Mouse (Mus musculus): ENCODE measurements at regions not wholly inside any gene's neighbourhood (a gene's known extent, or its start where the extent isn't known, plus 50 kb on each side); places are given as distances from the start of the nearest gene placed in this dataset.

- Histone ChIP-seq H3K27ac (ENCODE audit: low read length) (no peak overlapping the region), H3K4me3 (replicated peaks; ENCODE audit: low read length) (no peak overlapping the region), H3K4me2 (ENCODE audit: low read depth, low read length) (no peak overlapping the region), H3K36me3 (ENCODE audit: control insufficient read depth, insufficient read depth, low read length) (no peaks in the 10 kb centered on the region), H3K4me1 (ENCODE audit: control insufficient read depth, insufficient read depth, low read length) (peaks cover 8% of the 10 kb centered on the region; the same call in 1 of the 2 replicates), H3K27me3 (ENCODE audit: control insufficient read depth, insufficient read depth, low read length) (no peaks in the 10 kb centered on the region), H3K9me3 (replicated peaks; ENCODE audit: control insufficient read depth, low read length) (peaks cover 5% of the 10 kb centered on the region; the same call in 1 of the 2 replicates), H3K9ac (ENCODE audit: low read length) (no peak overlapping the region)
- no peak for ATAC-seq (ENCODE audit: insufficient read depth, low FRiP score)
- WGBS = 61% methylated on average over 7 of the region's 7 CpGs
Measured at GRCm38 (mm10) chr4:142308271-142308670, 69.1 kb upstream of the Kazn start.

GRCm38 (mm10) chr4:142307321-142307720 lies 68.1 kb upstream of the Kazn start:
- Histone ChIP-seq H3K27ac (ENCODE audit: low read length) (no peak overlapping the region), H3K27me3 (ENCODE audit: control insufficient read depth, insufficient read depth, low read length) (no peaks in the 10 kb centered on the region), H3K4me1 (ENCODE audit: control insufficient read depth, insufficient read depth, low read length) (peaks cover 14% of the 10 kb centered on the region), H3K9ac (ENCODE audit: low read length) (no peak overlapping the region), H3K9me3 (replicated peaks; ENCODE audit: control insufficient read depth, low read length) (peaks cover 5% of the 10 kb centered on the region; the same call in 1 of the 2 replicates), H3K4me3 (replicated peaks; ENCODE audit: low read length) (no peak overlapping the region), H3K4me2 (ENCODE audit: low read depth, low read length) (no peak overlapping the region), H3K36me3 (ENCODE audit: control insufficient read depth, insufficient read depth, low read length) (no peaks in the 10 kb centered on the region)
- WGBS = 35% methylated on average over 11 of the region's 11 CpGs
- ATAC-seq (ENCODE audit: insufficient read depth, low FRiP score) = no peak

GRCm38 (mm10) chr4:142306076-142306475 lies 66.9 kb upstream of the Kazn start:
- H3K4me3 ChIP-seq (replicated peaks; ENCODE audit: low read length) = no peak overlapping the region
- no peak overlapping the region for H3K9ac ChIP-seq (ENCODE audit: low read length)
- no peak overlapping the region for H3K27ac ChIP-seq (ENCODE audit: low read length)
- 74% methylated on average over 14 of the region's 14 CpGs for WGBS
- H3K9me3 ChIP-seq (replicated peaks; ENCODE audit: control insufficient read depth, low read length) = no peaks in the 10 kb centered on the region
- peaks cover 16% of the 10 kb centered on the region for H3K4me1 ChIP-seq (ENCODE audit: control insufficient read depth, insufficient read depth, low read length)
- H3K4me2 ChIP-seq (ENCODE audit: low read depth, low read length) = no peak overlapping the region
- no peaks in the 10 kb centered on the region for H3K36me3 ChIP-seq (ENCODE audit: control insufficient read depth, insufficient read depth, low read length)
- no peak for ATAC-seq (ENCODE audit: insufficient read depth, low FRiP score)
- H3K27me3 ChIP-seq (ENCODE audit: control insufficient read depth, insufficient read depth, low read length) = no peaks in the 10 kb centered on the region

GRCm38 (mm10) chr4:142303374-142304020 lies 64.3 kb upstream of the Kazn start:
- H3K9me3 ChIP-seq (replicated peaks; ENCODE audit: control insufficient read depth, low read length) = no peaks in the 10 kb centered on the region
- no peaks in the 10 kb centered on the region for H3K36me3 ChIP-seq (ENCODE audit: control insufficient read depth, insufficient read depth, low read length)
- WGBS = 75% methylated on average over 10 of the region's 10 CpGs
- no peaks in the 10 kb centered on the region for H3K27me3 ChIP-seq (ENCODE audit: control insufficient read depth, insufficient read depth, low read length)
- H3K4me2 ChIP-seq (ENCODE audit: low read depth, low read length) = no peak overlapping the region
- H3K4me3 ChIP-seq (replicated peaks; ENCODE audit: low read length) = no peak overlapping the region
- H3K4me1 ChIP-seq (ENCODE audit: control insufficient read depth, insufficient read depth, low read length) = peaks cover 16% of the 10 kb centered on the region
- no peak for ATAC-seq (ENCODE audit: insufficient read depth, low FRiP score)
- no peak overlapping the region for H3K27ac ChIP-seq (ENCODE audit: low read length)
- no peak overlapping the region for H3K9ac ChIP-seq (ENCODE audit: low read length)

- H3K27me3 ChIP-seq (ENCODE audit: control insufficient read depth, insufficient read depth, low read length) = no peaks in the 10 kb centered on the region
- H3K4me3 ChIP-seq (replicated peaks; ENCODE audit: low read length) = no peak overlapping the region
- H3K27ac ChIP-seq (ENCODE audit: low read length) = no peak overlapping the region
- H3K9me3 ChIP-seq (replicated peaks; ENCODE audit: control insufficient read depth, low read length) = no peaks in the 10 kb centered on the region
- no peak for ATAC-seq (ENCODE audit: insufficient read depth, low FRiP score)
- no peak overlapping the region for H3K4me2 ChIP-seq (ENCODE audit: low read depth, low read length)
- WGBS = 44% methylated on average over 2 of the region's 2 CpGs
- no peaks in the 10 kb centered on the region for H3K36me3 ChIP-seq (ENCODE audit: control insufficient read depth, insufficient read depth, low read length)
- no peak overlapping the region for H3K9ac ChIP-seq (ENCODE audit: low read length)
- H3K4me1 ChIP-seq (ENCODE audit: control insufficient read depth, insufficient read depth, low read length) = peaks cover 16% of the 10 kb centered on the region
Measured at GRCm38 (mm10) chr4:142302724-142303120, 63.5 kb upstream of the Kazn start.

- Histone ChIP-seq H3K27ac (ENCODE audit: low read length) (no peak overlapping the region), H3K27me3 (ENCODE audit: control insufficient read depth, insufficient read depth, low read length) (no peaks in the 10 kb centered on the region), H3K4me3 (replicated peaks; ENCODE audit: low read length) (no peak overlapping the region), H3K9me3 (replicated peaks; ENCODE audit: control insufficient read depth, low read length) (no peaks in the 10 kb centered on the region), H3K4me1 (ENCODE audit: control insufficient read depth, insufficient read depth, low read length) (peaks cover 11% of the 10 kb centered on the region), H3K4me2 (ENCODE audit: low read depth, low read length) (no peak overlapping the region), H3K9ac (ENCODE audit: low read length) (no peak overlapping the region), H3K36me3 (ENCODE audit: control insufficient read depth, insufficient read depth, low read length) (no peaks in the 10 kb centered on the region)
- WGBS = 53% methylated on average over 8 of the region's 8 CpGs
- ATAC-seq (ENCODE audit: insufficient read depth, low FRiP score) = no peak
Measured at GRCm38 (mm10) chr4:142302041-142302723, 63.0 kb upstream of the Kazn start.

GRCm38 (mm10) chr4:142298770-142299337 lies 59.7 kb upstream of the Kazn start:
- H3K9me3 ChIP-seq (replicated peaks; ENCODE audit: control insufficient read depth, low read length) = no peaks in the 10 kb centered on the region
- H3K36me3 ChIP-seq (ENCODE audit: control insufficient read depth, insufficient read depth, low read length) = no peaks in the 10 kb centered on the region
- peaks cover 11% of the 10 kb centered on the region for H3K4me1 ChIP-seq (ENCODE audit: control insufficient read depth, insufficient read depth, low read length)
- no peaks in the 10 kb centered on the region for H3K27me3 ChIP-seq (ENCODE audit: control insufficient read depth, insufficient read depth, low read length)
- 79% methylated on average over 10 of the region's 10 CpGs for WGBS
- no peak overlapping the region for H3K4me3 ChIP-seq (replicated peaks; ENCODE audit: low read length)
- no peak overlapping the region for H3K9ac ChIP-seq (ENCODE audit: low read length)
- no peak overlapping the region for H3K4me2 ChIP-seq (ENCODE audit: low read depth, low read length)
- no peak overlapping the region for H3K27ac ChIP-seq (ENCODE audit: low read length)
- no peak for ATAC-seq (ENCODE audit: insufficient read depth, low FRiP score)

- 87% methylated on average over 7 of the region's 7 CpGs for WGBS
- no peak overlapping the region for H3K4me2 ChIP-seq (ENCODE audit: low read depth, low read length)
Measured at GRCm38 (mm10) chr4:142292760-142293159, 53.6 kb upstream of the Kazn start.

GRCm38 (mm10) chr4:142292334-142292733 lies 53.1 kb upstream of the Kazn start:
- Histone ChIP-seq H3K4me1 (ENCODE audit: control insufficient read depth, insufficient read depth, low read length) (no peaks in the 10 kb centered on the region), H3K27ac (ENCODE audit: low read length) (no peak overlapping the region), H3K4me2 (ENCODE audit: low read depth, low read length) (no peak overlapping the region), H3K36me3 (ENCODE audit: control insufficient read depth, insufficient read depth, low read length) (no peaks in the 10 kb centered on the region), H3K9me3 (replicated peaks; ENCODE audit: control insufficient read depth, low read length) (no peaks in the 10 kb centered on the region), H3K27me3 (ENCODE audit: control insufficient read depth, insufficient read depth, low read length) (no peaks in the 10 kb centered on the region), H3K4me3 (replicated peaks; ENCODE audit: low read length) (no peak overlapping the region), H3K9ac (ENCODE audit: low read length) (no peak overlapping the region)
- WGBS = 80% methylated on average over 9 of the region's 9 CpGs
- ATAC-seq (ENCODE audit: insufficient read depth, low FRiP score) = no peak

More at GRCm38 (mm10) chr4:142292760-142293159, 53.6 kb upstream of the Kazn start:
- no peak overlapping the region for H3K9ac ChIP-seq (ENCODE audit: low read length)
- no peak overlapping the region for H3K27ac ChIP-seq (ENCODE audit: low read length)
- no peaks in the 10 kb centered on the region for H3K36me3 ChIP-seq (ENCODE audit: control insufficient read depth, insufficient read depth, low read length)
- H3K4me1 ChIP-seq (ENCODE audit: control insufficient read depth, insufficient read depth, low read length) = no peaks in the 10 kb centered on the region
- H3K9me3 ChIP-seq (replicated peaks; ENCODE audit: control insufficient read depth, low read length) = no peaks in the 10 kb centered on the region
- no peak for ATAC-seq (ENCODE audit: insufficient read depth, low FRiP score)
- H3K27me3 ChIP-seq (ENCODE audit: control insufficient read depth, insufficient read depth, low read length) = no peaks in the 10 kb centered on the region
- H3K4me3 ChIP-seq (replicated peaks; ENCODE audit: low read length) = no peak overlapping the region

Measured in stomach, embryonic 16.5 days (tissue).